Mouse (Mus musculus): Measurements from ENCODE around the gene Nlgn3. TPM values are rescaled to one million over a fixed set of nuclear protein-coding genes. Genes with fewer than 3 reads are reported as not detected.

The Nlgn3 gene
- polyA plus RNA-seq, 1 experiment from 2014 or later, result 0.59 TPM

Other genes with a start within 250 kb of the Nlgn3 start
- gene Tex11, start 239.5 kb upstream of the Nlgn3 start, polyA plus RNA-seq (2014; fragmentation: Nextera tagmentation; extraction: Ambion mirVana), result 0.10 TPM in 1 of 2 replicates, not detected in the other
- 2.9 and 4.0 TPM in 2 replicates for gene Slc7a3, start 213.1 kb upstream of the Nlgn3 start, polyA plus RNA-seq (2014; fragmentation: Nextera tagmentation; extraction: Ambion mirVana)
- gene Snx12, start 76.6 kb upstream of the Nlgn3 start, polyA plus RNA-seq (2014; fragmentation: Nextera tagmentation; extraction: Ambion mirVana), result 31.7 and 33.1 TPM in 2 replicates
- 2.0 and 2.5 TPM in 2 replicates for gene Foxo4, start 44.6 kb upstream of the Nlgn3 start, polyA plus RNA-seq (2014; fragmentation: Nextera tagmentation; extraction: Ambion mirVana)
- not detected in 2 replicates for gene Gm614, start 35.2 kb upstream of the Nlgn3 start, polyA plus RNA-seq (2014; fragmentation: Nextera tagmentation; extraction: Ambion mirVana)
- gene Il2rg, start 30.9 kb upstream of the Nlgn3 start, polyA plus RNA-seq (2014; fragmentation: Nextera tagmentation; extraction: Ambion mirVana), result 16.9 and 19.8 TPM in 2 replicates
- not detected in 2 replicates for gene Gm20489, start 30.1 kb upstream of the Nlgn3 start, polyA plus RNA-seq (2014; fragmentation: Nextera tagmentation; extraction: Ambion mirVana)
- 36.5 and 41.1 TPM in 2 replicates for gene Med12, start 25.1 kb upstream of the Nlgn3 start, polyA plus RNA-seq (2014; fragmentation: Nextera tagmentation; extraction: Ambion mirVana)
- 33.6 and 34.5 TPM in 2 replicates for gene Gjb1, start 77.2 kb downstream of the Nlgn3 start, polyA plus RNA-seq (2014; fragmentation: Nextera tagmentation; extraction: Ambion mirVana)
- gene Zmym3, start 121.7 kb downstream of the Nlgn3 start, polyA plus RNA-seq (2014; fragmentation: Nextera tagmentation; extraction: Ambion mirVana), result 14.6 and 14.8 TPM in 2 replicates
- gene Nono, start 130.2 kb downstream of the Nlgn3 start, polyA plus RNA-seq (2014; fragmentation: Nextera tagmentation; extraction: Ambion mirVana), result 349 and 361 TPM in 2 replicates
- gene Itgb1bp2, start 149.9 kb downstream of the Nlgn3 start, polyA plus RNA-seq (2014; fragmentation: Nextera tagmentation; extraction: Ambion mirVana), result 1.6 and 2.9 TPM in 2 replicates
- 18.0 and 21.1 TPM in 2 replicates for gene Taf1, start 233.6 kb downstream of the Nlgn3 start, polyA plus RNA-seq (2014; fragmentation: Nextera tagmentation; extraction: Ambion mirVana)